Mouse (Mus musculus) thymus, postnatal 0 days (tissue): ENCODE measurements around the gene Ssmem1. TPM values are rescaled to one million over a fixed set of nuclear protein-coding genes. Genes with fewer than 3 reads are reported as not detected.

Experiments
- DNase-seq: peaks from one replicate; pipeline ENCODE4 v3.0.0-alpha.2; 2015; ENCODE audit warnings: low spot score
- polyA plus RNA-seq: library from polyadenylated mRNA; unstranded; fragments of >200 nt; fragmentation: Nextera tagmentation; extraction: Ambion mirVana; gene quantifications from 2 replicates; pipeline ENCODE4 v1.2.1, GENCODE M21; 2015

Ssmem1 gene
- polyA plus RNA-seq, 1 experiment from 2014 or later, result 0.12 TPM

- no peak for DNase-seq
Observed at GRCm38 (mm10) chr6:30552628-30553027, 43.0 kb downstream of the Ssmem1 start.

GRCm38 (mm10) chr6:30553381-30554010 lies 43.8 kb downstream of the Ssmem1 start:
- DNase-seq, result no peak

- DNase-seq, result no peak
Observed at GRCm38 (mm10) chr6:30554092-30554491, 44.4 kb downstream of the Ssmem1 start.

GRCm38 (mm10) chr6:30554621-30555170 lies 45.0 kb downstream of the Ssmem1 start:
- no peak for DNase-seq

- no peak for DNase-seq
Observed at GRCm38 (mm10) chr6:30556080-30556479, 46.4 kb downstream of the Ssmem1 start.

- no peak for DNase-seq
Observed at GRCm38 (mm10) chr6:30559726-30560125, 50.1 kb downstream of the Ssmem1 start.

GRCm38 (mm10) chr6:30562132-30562531 lies 52.5 kb downstream of the Ssmem1 start:
- DNase-seq, result no peak

- DNase-seq, result no peak
Observed at GRCm38 (mm10) chr6:30563575-30563974, 53.9 kb downstream of the Ssmem1 start.

- no peak for DNase-seq
Observed at GRCm38 (mm10) chr6:30564051-30564450, 54.4 kb downstream of the Ssmem1 start.

GRCm38 (mm10) chr6:30568069-30568468 lies 58.4 kb downstream of the Ssmem1 start, which contains the start of gene Cpa4:
Gene Cpa4 (plus strand): TSS chr6:30568369.
- no peak for DNase-seq

- DNase-seq, result no peak
Observed at GRCm38 (mm10) chr6:30569331-30569730, 59.7 kb downstream of the Ssmem1 start.

Other genes starting within 250 kb of the Ssmem1 start
- gene Ube2h, start 205.3 kb upstream of the Ssmem1 start, polyA plus RNA-seq, result 31.7 and 38.9 TPM in 2 replicates
- 48.8 and 49.2 TPM in 2 replicates for gene Zc3hc1, start 118.8 kb upstream of the Ssmem1 start, polyA plus RNA-seq
- gene Klhdc10, start 108.0 kb upstream of the Ssmem1 start, polyA plus RNA-seq, result 7.9 and 8.3 TPM in 2 replicates
- 34.4 and 38.4 TPM in 2 replicates for gene Tmem209, start 66 bp upstream of the Ssmem1 start, polyA plus RNA-seq
- gene Cpa2, start 31.7 kb downstream of the Ssmem1 start, polyA plus RNA-seq, result 2.5 and 2.6 TPM in 2 replicates
- 0.09 TPM in 1 of 2 replicates, not detected in the other for gene Cpa4, start 58.5 kb downstream of the Ssmem1 start, polyA plus RNA-seq
- gene Cpa5, start 101.2 kb downstream of the Ssmem1 start, polyA plus RNA-seq, result not detected in 2 replicates
- gene Cpa1, start 129.4 kb downstream of the Ssmem1 start, polyA plus RNA-seq, result 0.23 and 0.30 TPM in 2 replicates
- 14.1 and 15.0 TPM in 2 replicates for gene Cep41, start 183.9 kb downstream of the Ssmem1 start, polyA plus RNA-seq
- gene Mest, start 213.7 kb downstream of the Ssmem1 start, polyA plus RNA-seq, result 55.0 and 63.2 TPM in 2 replicates